Mouse (Mus musculus) hindbrain, embryonic 11.5 days (tissue): Measurements from ENCODE around the gene Ehbp1l1. TPM values are rescaled to one million over a fixed set of nuclear protein-coding genes. Genes with fewer than 3 reads are reported as not detected.

Experiments used
- ATAC-seq: fragments of 200-750 bp; cut with Nextera tagmentation; 2 replicates; pipeline ENCODE4 v1.8.0; 2017; ENCODE audit warnings: mild to moderate bottlenecking, moderate TSS enrichment, moderate library complexity; ENCODE audit not compliant: low FRiP score
- DNase-seq: peaks from one replicate; pipeline ENCODE4 v3.0.0-alpha.2; 2015; ENCODE audit warnings: low spot score
- H3K27ac ChIP-seq: fragments of 300-500 bp; sonication (generic); 2 replicates; pipeline ENCODE4 v1.5.1; 2014; ENCODE audit warnings: mild to moderate bottlenecking, low read depth, low read length
- H3K27me3 ChIP-seq: fragments of 300-500 bp; sonication (generic); 2 replicates; pipeline ENCODE4 v1.6.1; 2014; ENCODE audit warnings: mild to moderate bottlenecking, low read length, moderate library complexity, mixed read lengths; ENCODE audit not compliant: control insufficient read depth, insufficient read depth
- H3K36me3 ChIP-seq: fragments of 300-500 bp; sonication (generic); 2 replicates; pipeline ENCODE4 v1.6.1; 2014; ENCODE audit warnings: mild to moderate bottlenecking, low read length, moderate library complexity, mixed read lengths; ENCODE audit not compliant: control insufficient read depth, insufficient read depth
- H3K4me1 ChIP-seq: fragments of 300-500 bp; sonication (generic); replicated peaks from 2 replicates; pipeline ENCODE4 v1.6.1; 2014; ENCODE audit warnings: low read length, mixed read lengths; ENCODE audit not compliant: control insufficient read depth, insufficient read depth
- H3K4me2 ChIP-seq: fragments of 300-500 bp; sonication (generic); replicated peaks from 2 replicates; pipeline ENCODE4 v1.6.1; 2014; ENCODE audit warnings: mild to moderate bottlenecking, low read depth, low read length
- H3K4me3 ChIP-seq: fragments of 300-500 bp; sonication (generic); 2 replicates; pipeline ENCODE4 v1.5.1; 2014; ENCODE audit warnings: low read depth, low read length
- H3K9ac ChIP-seq: fragments of 300-500 bp; sonication (generic); 2 replicates; pipeline ENCODE4 v1.6.1; 2014; ENCODE audit warnings: low read depth, low read length
- H3K9me3 ChIP-seq: fragments of 300-500 bp; sonication (generic); 2 replicates; pipeline ENCODE4 v1.6.1; 2016; ENCODE audit warnings: low read length; ENCODE audit not compliant: control insufficient read depth
- WGBS: fragments of 180-500 bp; shearing (Covaris S2); extraction: QIAGEN DNeasy Blood & Tissue Kit; methylation state at CpG from one replicate; pipeline ENCODE4 v1.1.7; 2014; 5-methylcytosine and 5-hydroxymethylcytosine counted together
- polyA plus RNA-seq: library from polyadenylated mRNA; unstranded; fragments of >200 nt; fragmentation: Nextera tagmentation; extraction: Ambion mirVana; gene quantifications from 2 replicates; pipeline ENCODE4 v1.2.1, GENCODE M21; 2014

Ehbp1l1 gene
- polyA plus RNA-seq, 1 experiment from 2014 or later = 6.2 TPM

DNA sequence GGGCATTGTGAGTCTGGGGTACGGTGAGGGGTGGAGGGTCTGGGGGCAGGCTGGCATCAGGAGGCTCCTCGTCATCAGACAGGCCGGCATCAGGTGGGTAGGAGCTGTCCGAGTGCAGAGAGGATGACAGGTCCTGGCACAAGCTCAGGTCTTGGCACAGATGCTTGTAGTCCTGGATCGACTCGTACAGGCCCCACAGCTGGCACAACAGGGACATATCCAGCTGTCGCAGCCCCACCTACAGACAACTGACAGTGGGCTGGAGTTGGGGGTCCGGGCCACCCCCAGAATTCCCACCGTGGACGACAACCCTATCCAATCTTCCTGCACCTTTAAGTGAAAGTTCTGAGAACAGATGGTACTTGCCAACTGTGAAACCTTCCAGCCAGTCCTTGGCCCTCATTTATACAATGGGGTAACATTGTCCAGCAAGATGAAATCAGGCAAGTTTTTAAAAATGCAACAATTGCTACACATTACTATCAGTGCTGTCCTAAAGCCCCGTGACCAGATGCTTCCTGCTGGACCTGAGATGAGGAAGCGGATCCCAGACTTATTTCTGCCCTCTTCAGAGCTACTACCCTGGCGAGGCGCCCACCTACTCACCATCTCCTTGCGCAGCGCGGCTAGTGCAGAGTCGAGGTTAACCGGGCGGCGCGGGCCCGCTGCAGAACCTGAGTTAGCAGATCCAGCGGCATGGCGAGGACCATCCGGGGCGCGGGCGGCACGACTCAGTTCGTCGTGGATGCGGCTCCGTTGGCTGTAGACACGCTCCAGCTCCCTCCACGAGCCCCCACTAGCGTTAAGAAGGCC, 2.7 kb upstream of the Ehbp1l1 start:
- peak; percentile 55 for ATAC-seq
- Histone ChIP-seq H3K9me3 (no peaks in the 10 kb centered on the region), H3K4me2 (peak overlapping the region; percentile 96), H3K9ac (peak overlapping the region; percentile 100), H3K4me1 (peaks cover 16% of the 10 kb centered on the region), H3K36me3 (no peaks in the 10 kb centered on the region), H3K27me3 (no peaks in the 10 kb centered on the region), H3K4me3 (peak overlapping the region; percentile 98), H3K27ac (peak overlapping the region; percentile 96)
- 10% methylated on average over 37 of the region's 37 CpGs for WGBS
- peak; percentile 73 for DNase-seq

DNA sequence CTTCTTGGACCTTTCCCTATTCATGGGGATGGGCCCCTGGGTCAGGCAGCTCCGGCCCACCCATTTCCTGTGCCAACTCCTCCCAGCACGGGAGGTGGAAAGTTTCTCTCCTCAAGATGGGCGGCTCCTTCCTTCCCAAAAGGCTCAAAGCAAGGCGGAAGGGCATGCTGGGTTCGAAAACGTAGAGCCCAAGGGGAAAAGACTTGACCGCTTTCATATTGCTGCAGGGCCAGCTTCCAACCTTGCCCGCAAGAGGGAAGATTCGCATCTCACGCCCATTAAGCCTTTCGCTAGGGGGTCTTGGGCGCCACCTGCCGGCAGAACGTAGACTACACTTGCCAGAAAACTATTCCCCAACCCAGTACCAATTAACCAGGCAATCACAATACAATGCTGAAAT, 1.6 kb upstream of the Ehbp1l1 start:
- Histone ChIP-seq H3K27me3 (no peaks in the 10 kb centered on the region), H3K27ac (no peak overlapping the region), H3K4me1 (peaks cover 16% of the 10 kb centered on the region), H3K9me3 (no peaks in the 10 kb centered on the region), H3K4me3 (peak overlapping the region; percentile 98), H3K36me3 (no peaks in the 10 kb centered on the region; the same call in 1 of the 2 replicates), H3K4me2 (peak overlapping the region; percentile 96), H3K9ac (peak overlapping the region; percentile 100)
- 7% methylated on average over 14 of the region's 14 CpGs for WGBS
- ATAC-seq (no peak), DNase-seq (peak; percentile 95)

DNA sequence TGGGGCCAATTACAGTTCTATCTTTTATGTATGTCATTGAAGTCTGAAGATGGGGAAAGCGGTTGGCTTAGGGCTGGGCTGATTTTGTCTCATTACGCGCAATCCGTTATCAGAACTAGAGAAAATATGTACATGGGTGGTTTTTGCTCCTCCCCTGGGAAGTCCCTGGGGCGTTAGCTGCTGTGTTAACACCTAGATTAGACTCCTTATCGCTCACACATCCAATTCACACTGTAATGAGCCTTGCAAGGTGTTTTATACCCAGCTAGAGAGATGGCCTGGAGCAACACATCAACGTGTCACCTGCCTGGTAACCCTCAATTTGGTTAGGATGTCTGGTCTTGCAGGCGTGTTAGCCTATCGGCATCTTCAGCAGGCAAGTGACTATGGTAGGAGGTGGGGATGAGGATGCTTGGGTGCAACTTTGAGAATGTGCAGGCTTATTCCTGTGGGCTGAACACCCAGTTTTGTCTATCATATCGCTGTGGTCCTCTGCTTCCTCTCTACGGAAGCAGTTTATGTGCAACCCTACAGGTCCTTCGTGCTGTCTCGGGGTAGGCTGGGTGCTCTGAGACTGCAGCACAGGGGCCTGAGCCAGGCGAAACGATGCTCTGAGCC, 953 bp upstream of the Ehbp1l1 start:
- peak overlapping the region; percentile 98 for H3K4me3 ChIP-seq
- no peak overlapping the region for H3K27ac ChIP-seq
- peak overlapping the region; percentile 53; the same call in 1 of the 2 replicates for H3K9ac ChIP-seq
- no peak for ATAC-seq
- H3K9me3 ChIP-seq = no peaks in the 10 kb centered on the region
- peaks cover 3% of the 10 kb centered on the region; the same call in 1 of the 2 replicates for H3K36me3 ChIP-seq
- no peak for DNase-seq
- 82% methylated on average over 15 of the region's 15 CpGs for WGBS
- H3K4me1 ChIP-seq = peaks cover 16% of the 10 kb centered on the region
- H3K4me2 ChIP-seq = peak overlapping the region; percentile 96
- H3K27me3 ChIP-seq = no peaks in the 10 kb centered on the region

DNA sequence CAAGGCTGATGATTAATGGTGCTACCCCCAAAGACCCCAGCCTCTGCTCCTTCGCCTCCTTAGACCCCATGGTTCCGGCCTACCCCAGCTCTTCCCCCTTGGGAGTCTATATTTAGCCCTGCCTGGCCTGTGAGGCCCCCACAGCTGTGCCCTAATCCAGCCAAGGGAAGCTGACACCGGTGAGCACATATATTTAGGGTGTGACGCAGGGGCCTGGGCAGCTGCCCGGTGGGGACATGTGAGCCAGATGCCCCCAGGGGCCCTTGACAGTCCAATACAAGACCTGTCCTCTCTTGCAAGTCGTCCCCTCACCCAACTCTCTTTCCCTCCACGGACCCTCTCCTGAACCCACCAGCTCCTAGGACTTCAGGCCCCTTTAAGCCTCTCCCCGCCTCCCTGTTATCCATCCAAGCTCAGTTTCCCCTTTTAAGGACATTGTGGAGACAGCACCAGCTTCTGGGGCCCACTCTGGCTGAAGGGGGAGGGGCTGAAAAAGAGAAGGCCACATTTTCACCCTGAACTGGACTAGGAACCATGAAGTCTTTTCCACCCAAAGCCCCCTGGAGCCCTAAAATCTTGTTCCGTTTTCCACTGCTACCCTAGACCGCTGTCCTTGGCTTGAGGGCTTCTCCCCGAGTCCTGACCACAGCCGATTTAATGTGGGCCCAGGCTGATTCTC, 949 bp downstream of the Ehbp1l1 start:
- WGBS = 70% methylated on average over 12 of the region's 12 CpGs
- Histone ChIP-seq H3K4me2 (peak overlapping the region; percentile 1), H3K9ac (0 out of 2 replicates have a peak overlapping the region, but pooled peaks have one; percentile 34), H3K27me3 (no peaks in the 10 kb centered on the region), H3K9me3 (no peaks in the 10 kb centered on the region), H3K27ac (no peak overlapping the region), H3K36me3 (peaks cover 14% of the 10 kb centered on the region; the same call in 1 of the 2 replicates), H3K4me3 (no peak overlapping the region; the same call in 1 of the 2 replicates), H3K4me1 (peaks cover 14% of the 10 kb centered on the region)
- ATAC-seq (no peak), DNase-seq (no peak)

DNA sequence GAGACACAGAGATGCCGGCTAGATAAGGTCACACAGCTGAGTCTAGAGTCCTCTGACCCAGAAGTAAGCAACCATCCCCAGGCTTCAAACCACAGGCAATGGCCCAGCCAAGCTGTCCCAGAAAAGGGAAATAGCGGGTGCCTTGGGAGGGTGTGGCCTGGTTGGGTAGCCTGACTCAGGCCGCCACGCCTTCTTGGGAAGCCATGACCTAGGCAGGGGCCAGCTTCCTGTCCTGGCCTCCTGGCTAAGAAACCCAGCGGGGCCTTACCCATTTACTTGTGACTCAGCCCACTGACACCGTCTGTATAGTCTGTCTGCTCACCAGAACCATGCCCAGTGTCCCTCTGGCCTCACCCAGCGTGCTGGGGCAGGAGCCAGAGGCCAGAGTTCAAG, 1.6 kb downstream of the Ehbp1l1 start:
- Histone ChIP-seq H3K4me3 (no peak overlapping the region), H3K9ac (no peak overlapping the region), H3K27me3 (no peaks in the 10 kb centered on the region), H3K9me3 (no peaks in the 10 kb centered on the region), H3K4me1 (peaks cover 14% of the 10 kb centered on the region), H3K27ac (no peak overlapping the region), H3K4me2 (peak overlapping the region; percentile 1), H3K36me3 (peaks cover 20% of the 10 kb centered on the region; the same call in 1 of the 2 replicates)
- 74% methylated on average over 7 of the region's 7 CpGs for WGBS
- ATAC-seq = no peak
- no peak for DNase-seq

DNA sequence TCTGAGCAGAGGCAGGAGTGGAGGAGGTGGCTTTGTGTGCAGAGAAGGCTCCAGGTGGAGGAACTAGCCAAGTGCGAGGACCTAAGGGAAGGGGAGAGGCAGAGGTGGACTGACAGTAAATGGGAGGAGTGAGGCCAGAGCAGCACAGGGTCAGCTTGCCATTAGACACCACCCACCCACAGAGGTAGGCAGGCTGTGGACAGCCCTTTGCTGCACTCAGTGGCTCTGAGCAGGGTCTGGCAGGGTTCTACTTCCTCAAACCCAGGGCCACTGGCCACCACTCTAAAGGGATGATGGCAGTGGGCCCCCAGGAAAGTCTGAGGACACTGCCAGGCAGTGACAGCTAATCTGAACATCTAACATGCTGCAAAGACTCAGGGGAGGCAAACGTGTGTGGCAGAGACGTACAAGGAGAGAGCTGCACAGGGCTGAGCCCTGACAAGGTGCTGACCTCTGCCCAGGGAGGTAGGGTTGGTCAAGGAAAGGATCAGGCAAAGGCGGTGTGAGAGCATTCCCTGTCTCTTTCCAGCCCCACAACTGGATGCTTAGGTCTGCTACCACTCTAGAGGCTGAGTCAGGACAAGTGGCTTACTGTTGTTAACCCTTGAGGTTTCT, 2.1 kb downstream of the Ehbp1l1 start:
- Histone ChIP-seq H3K27me3 (no peaks in the 10 kb centered on the region), H3K36me3 (peaks cover 23% of the 10 kb centered on the region; the same call in 1 of the 2 replicates), H3K27ac (no peak overlapping the region), H3K4me1 (peaks cover 14% of the 10 kb centered on the region), H3K4me3 (no peak overlapping the region), H3K4me2 (0 out of 2 replicates have a peak overlapping the region, but pooled peaks have one; percentile 7), H3K9me3 (no peaks in the 10 kb centered on the region), H3K9ac (0 out of 2 replicates have a peak overlapping the region, but pooled peaks have one; percentile 4)
- DNase-seq = no peak
- 78% methylated on average over 4 of the region's 4 CpGs for whole genome bisulfite sequencing
- no peak for ATAC-seq

DNA sequence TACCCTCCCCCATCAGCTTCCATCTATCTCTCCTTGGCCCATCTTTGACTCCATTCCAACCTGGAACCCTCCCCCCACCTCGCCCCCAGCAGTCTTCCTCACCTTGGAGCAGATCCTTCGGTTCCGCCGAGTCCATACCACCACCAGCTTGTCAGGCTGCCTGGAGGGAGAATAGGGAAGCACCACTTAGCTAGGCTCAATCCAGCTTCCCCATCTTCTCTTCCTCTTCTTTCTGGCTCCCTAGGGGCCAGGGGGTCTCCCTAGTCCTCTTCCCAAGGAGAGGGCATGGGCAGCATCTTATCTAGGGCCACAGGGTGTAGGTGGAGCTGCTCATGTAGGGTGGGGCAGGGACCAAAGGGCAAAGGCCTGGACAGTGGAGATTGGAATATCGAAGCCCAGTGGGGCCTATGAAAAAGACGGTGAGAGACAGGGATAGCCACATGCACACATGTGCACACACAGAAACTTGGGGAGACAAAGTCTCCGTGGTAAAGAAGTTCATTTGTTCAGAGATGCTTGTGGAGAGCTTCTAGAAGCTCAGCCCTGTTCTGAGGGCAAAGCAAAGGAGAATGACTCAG, 3.2 kb downstream of the Ehbp1l1 start:
- no peaks in the 10 kb centered on the region for H3K9me3 ChIP-seq
- no peak overlapping the region for H3K9ac ChIP-seq
- peaks cover 24% of the 10 kb centered on the region; the same call in 1 of the 2 replicates for H3K36me3 ChIP-seq
- H3K4me3 ChIP-seq = no peak overlapping the region
- H3K27ac ChIP-seq = no peak overlapping the region
- ATAC-seq = no peak
- H3K27me3 ChIP-seq = no peaks in the 10 kb centered on the region
- 93% methylated on average over 7 of the region's 7 CpGs for WGBS
- no peak overlapping the region for H3K4me2 ChIP-seq
- H3K4me1 ChIP-seq = peaks cover 12% of the 10 kb centered on the region
- no peak for DNase-seq

DNA sequence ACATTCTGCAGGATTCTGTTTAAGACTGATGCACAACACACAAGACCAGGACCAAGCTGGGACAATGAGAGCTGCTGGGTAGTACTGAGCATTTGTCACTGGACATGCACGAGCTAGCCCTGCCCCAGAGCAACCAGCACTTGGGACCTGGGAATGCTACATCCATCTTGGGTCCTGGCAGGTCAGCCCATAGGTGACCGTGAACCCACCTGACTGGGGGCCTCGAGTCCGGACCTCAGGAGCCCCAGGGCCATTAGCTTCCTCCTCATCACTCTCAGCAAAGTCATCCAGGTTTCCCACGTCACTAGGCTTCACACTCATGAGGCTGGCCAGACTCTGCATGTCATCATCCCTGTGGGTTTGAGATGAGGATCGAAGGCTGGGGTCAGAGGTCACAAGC, 4.9 kb downstream of the Ehbp1l1 start:
- no peak overlapping the region for H3K4me3 ChIP-seq
- H3K4me2 ChIP-seq = no peak overlapping the region
- peaks cover 11% of the 10 kb centered on the region for H3K4me1 ChIP-seq
- ATAC-seq (no peak), DNase-seq (no peak)
- no peak overlapping the region for H3K27ac ChIP-seq
- no peaks in the 10 kb centered on the region for H3K9me3 ChIP-seq
- no peak overlapping the region for H3K9ac ChIP-seq
- WGBS = 92% methylated on average over 6 of the region's 6 CpGs
- H3K36me3 ChIP-seq = peaks cover 24% of the 10 kb centered on the region; the same call in 1 of the 2 replicates
- no peaks in the 10 kb centered on the region for H3K27me3 ChIP-seq
